Mouse (Mus musculus) thymus, adult 2 months (tissue): ENCODE results near the gene Slc30a7. TPM values are rescaled to one million over a fixed set of nuclear protein-coding genes. Genes with fewer than 3 reads are reported as not detected.

Experiments
- DNase-seq: peaks from one replicate; pipeline ENCODE4 v3.0.0; 2021
- H3K27ac ChIP-seq: fragments of 200-500 bp; 2 replicates; pipeline ENCODE4 v1.5.1; 2012; ENCODE audit warnings: low read length, control low read depth; ENCODE audit not compliant: control insufficient read depth, insufficient read depth
- H3K27me3 ChIP-seq: fragments of 200-500 bp; 2 replicates; pipeline ENCODE4 v1.6.1; 2012; ENCODE audit warnings: mild to moderate bottlenecking, low read length, moderate library complexity, mixed read lengths; ENCODE audit not compliant: control insufficient read depth, insufficient read depth
- H3K36me3 ChIP-seq: fragments of 200-500 bp; 2 replicates; pipeline ENCODE4 v1.6.1; 2012; ENCODE audit warnings: mild to moderate bottlenecking, low read length, moderate library complexity; ENCODE audit not compliant: control insufficient read depth, insufficient read depth
- H3K4me1 ChIP-seq: fragments of 200-500 bp; replicated peaks from 2 replicates; pipeline ENCODE4 v1.6.1; 2012; ENCODE audit warnings: low read length; ENCODE audit not compliant: control insufficient read depth, insufficient read depth
- H3K4me3 ChIP-seq: fragments of 200-500 bp; 2 replicates; pipeline ENCODE4 v1.5.1; 2012; ENCODE audit warnings: mild to moderate bottlenecking, low read length, control low read depth, moderate library complexity; ENCODE audit not compliant: control insufficient read depth, insufficient read depth
- CTCF ChIP-seq: fragments of 200-500 bp; IDR thresholded peaks from 2 replicates; pipeline ENCODE4 v1.5.1; 2012; ENCODE audit warnings: mild to moderate bottlenecking, control low read depth, low read length, moderate library complexity, borderline replicate concordance; ENCODE audit not compliant: control insufficient read depth, poor library complexity, insufficient read depth; ENCODE audit errors: extremely low read depth
- POLR2A ChIP-seq: fragments of 200-500 bp; IDR thresholded peaks from 2 replicates; pipeline ENCODE4 v1.6.1; 2012; ENCODE audit warnings: mild to moderate bottlenecking, low read length, control low read depth, moderate library complexity; ENCODE audit not compliant: control insufficient read depth, poor library complexity, insufficient read depth; ENCODE audit errors: extremely low read depth
- WGBS: fragments of 180-500 bp; shearing (Covaris S2); methylation state at CpG from one replicate; pipeline ENCODE4 v1.1.7; 2018; 5-methylcytosine and 5-hydroxymethylcytosine counted together
- polyA plus RNA-seq: library from polyadenylated mRNA; depleted of rRNA; stranded (reverse); fragments of >200 nt; gene quantifications from 2 replicates; pipeline ENCODE4 v1.2.3, GENCODE M21; 2012; rRNA removed

Slc30a7 gene
- 15.9 and 18.1 TPM in 2 replicates for polyA plus RNA-seq

DNA sequence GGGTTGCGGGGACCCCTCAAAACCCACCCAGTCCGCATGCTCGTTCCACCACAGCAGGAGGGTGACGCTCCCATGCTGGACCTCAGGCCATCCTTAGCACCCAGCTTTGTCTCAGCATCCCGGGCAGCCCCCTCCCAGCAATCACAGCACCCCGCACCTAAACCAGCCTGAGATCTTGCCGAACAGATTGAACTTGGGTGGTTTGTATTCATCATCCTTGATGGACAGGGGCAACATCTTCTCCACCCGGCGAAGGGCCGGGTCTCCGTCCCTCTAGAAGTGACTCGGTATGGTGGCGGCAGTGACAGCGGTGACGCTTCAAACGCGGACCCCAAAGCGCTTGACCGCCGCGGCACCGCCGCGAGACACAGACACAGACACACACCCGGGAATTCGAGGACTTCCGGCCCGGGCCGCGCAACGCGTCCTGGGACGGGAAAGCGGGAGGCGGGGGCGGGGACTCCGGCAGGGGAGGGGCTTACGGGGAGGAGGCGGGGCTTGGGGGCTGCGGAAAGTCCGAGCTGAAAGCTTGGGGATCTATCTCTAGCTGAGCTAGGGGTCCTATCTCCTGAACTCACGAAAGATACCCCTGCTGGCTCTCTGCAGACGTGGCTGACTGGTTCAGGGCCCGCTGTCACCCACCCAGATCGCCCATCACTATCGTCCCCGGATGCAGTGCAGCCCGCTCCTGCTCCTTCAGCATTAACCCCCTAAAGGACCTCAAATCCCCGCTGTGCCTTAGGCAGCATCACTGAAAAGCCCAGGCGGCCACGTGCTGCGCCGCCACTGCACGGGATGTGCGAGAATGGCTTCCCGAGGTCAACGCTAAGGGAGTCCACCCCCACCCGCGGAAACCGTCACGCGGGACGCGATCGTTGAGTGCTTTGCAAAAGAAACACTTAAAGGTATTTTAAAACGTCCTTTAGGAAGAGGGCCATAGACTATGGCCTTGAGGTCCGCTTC lies at the start of gene Slc30a7, which contains the start of gene Extl2:
Gene Slc30a7 (minus strand): TSS at position 429 of the 963 bp plus-strand sequence.
Gene Extl2 (plus strand): TSS at position 485 of the 963 bp plus-strand sequence.
- Histone ChIP-seq H3K36me3 (no peaks in the 10 kb centered on the region), H3K4me3 (peak within 1 kb of the TSS; percentile 95), H3K27me3 (no peaks in the 10 kb centered on the region), H3K27ac (peak within 1 kb of the TSS; percentile 48), H3K4me1 (peaks cover 2% of the 10 kb centered on the region; the same call in 1 of the 2 replicates)
- WGBS: under 1% methylated on average over 67 of the region's 67 CpGs
- TF ChIP-seq POLR2A: peak; percentile 45
- no peak for TF ChIP-seq CTCF
- DNase-seq: peak; percentile 78

DNA sequence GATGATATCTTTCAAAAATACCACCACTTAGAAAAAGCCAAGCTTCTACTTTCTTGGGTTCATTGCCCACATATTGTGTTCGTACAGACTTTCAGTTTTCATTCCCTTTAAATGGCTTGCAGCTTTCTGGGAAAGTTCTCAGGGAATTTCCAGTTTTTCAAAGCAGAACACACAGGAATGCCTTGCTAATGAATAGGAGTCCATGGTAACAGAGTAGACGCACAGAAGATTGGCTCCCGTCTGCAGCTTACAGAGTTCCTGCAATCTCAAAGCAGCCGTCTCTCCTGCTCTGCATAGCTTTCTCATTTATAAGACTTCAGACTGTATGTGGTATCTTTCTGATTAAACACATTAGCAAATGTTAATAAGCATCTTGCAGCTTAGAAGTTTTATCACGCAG lies 39.8 kb upstream of the Slc30a7 start:
- Histone ChIP-seq H3K27ac (no peak overlapping the region), H3K36me3 (no peaks in the 10 kb centered on the region), H3K4me3 (no peak overlapping the region), H3K4me1 (no peaks in the 10 kb centered on the region), H3K27me3 (no peaks in the 10 kb centered on the region)
- TF ChIP-seq CTCF (no peak), POLR2A (no peak)
- no peak for DNase-seq
- WGBS: 90% methylated on average over 5 of the region's 5 CpGs

DNA sequence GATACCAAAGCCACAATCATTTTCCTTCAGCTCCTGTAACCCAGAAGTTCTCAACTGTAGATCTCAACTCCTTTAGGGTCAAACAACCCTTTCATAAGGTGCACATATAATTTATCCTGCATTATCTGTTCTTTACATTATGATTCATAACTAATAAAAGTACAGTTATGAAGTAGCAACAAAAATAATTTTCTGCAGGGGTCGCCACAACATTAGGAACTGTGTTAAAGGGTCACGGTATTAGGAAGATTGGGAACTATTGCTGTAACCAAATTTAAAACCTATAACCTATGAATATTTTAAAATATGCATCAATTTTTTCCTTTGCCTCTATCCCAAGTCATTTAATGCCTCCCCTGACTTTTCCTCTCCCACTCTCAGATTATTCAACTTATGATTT lies 38.8 kb upstream of the Slc30a7 start:
- no peaks in the 10 kb centered on the region for H3K36me3 ChIP-seq
- no peak for TF ChIP-seq POLR2A
- no peak for TF ChIP-seq CTCF
- no peak for DNase-seq
- no peak overlapping the region for H3K27ac ChIP-seq
- H3K4me1 ChIP-seq: no peaks in the 10 kb centered on the region
- H3K4me3 ChIP-seq: no peak overlapping the region
- no peaks in the 10 kb centered on the region for H3K27me3 ChIP-seq
- 75% methylated on average over 2 of the region's 2 CpGs for WGBS

DNA sequence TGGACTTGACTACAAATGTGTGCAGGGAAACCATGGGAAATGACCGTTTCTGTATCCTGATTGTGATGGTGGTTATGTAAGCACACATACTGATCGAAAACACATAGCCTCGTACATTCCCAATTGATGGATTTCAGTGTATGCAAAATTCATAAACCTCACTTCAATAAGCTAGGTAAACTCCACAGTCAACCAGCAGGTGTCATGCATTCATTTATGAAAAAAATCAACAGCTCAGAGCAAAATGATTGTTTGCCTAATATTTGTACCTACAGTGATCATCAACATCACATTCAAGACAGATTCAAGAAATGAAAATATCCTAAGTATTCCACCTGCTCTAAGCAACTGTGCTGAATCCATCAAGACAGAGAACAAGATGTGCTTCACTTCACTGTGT lies 33.6 kb upstream of the Slc30a7 start:
- no peak overlapping the region for H3K4me3 ChIP-seq
- no peaks in the 10 kb centered on the region for H3K4me1 ChIP-seq
- TF ChIP-seq POLR2A (no peak), CTCF (no peak)
- DNase-seq: no peak
- 84% methylated on average over 3 of the region's 3 CpGs for WGBS
- H3K27ac ChIP-seq: no peak overlapping the region
- no peaks in the 10 kb centered on the region for H3K27me3 ChIP-seq
- no peaks in the 10 kb centered on the region for H3K36me3 ChIP-seq

DNA sequence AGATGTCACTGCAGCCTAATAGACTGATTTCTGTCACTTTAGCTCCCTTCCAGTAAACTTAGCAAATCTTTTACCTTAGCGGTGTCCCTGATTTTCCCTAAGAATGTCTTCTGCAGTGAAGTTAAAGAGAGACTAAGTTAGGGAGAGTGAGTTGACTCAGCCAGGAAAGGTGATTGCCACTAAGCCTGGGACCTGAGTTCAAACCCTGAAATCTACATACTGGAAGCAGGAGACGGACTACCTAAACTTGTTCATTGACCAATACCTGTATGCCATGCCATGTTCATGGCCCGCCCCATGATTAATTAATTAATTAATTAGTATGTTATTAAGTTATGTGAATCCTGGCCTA lies 26.6 kb upstream of the Slc30a7 start:
- TF ChIP-seq POLR2A (no peak), CTCF (no peak)
- H3K36me3 ChIP-seq: no peaks in the 10 kb centered on the region
- no peaks in the 10 kb centered on the region for H3K27me3 ChIP-seq
- H3K4me3 ChIP-seq: no peak overlapping the region
- WGBS: 64% methylated on average over 3 of the region's 3 CpGs
- DNase-seq: no peak
- peaks cover 4% of the 10 kb centered on the region for H3K4me1 ChIP-seq
- H3K27ac ChIP-seq: no peak overlapping the region

DNA sequence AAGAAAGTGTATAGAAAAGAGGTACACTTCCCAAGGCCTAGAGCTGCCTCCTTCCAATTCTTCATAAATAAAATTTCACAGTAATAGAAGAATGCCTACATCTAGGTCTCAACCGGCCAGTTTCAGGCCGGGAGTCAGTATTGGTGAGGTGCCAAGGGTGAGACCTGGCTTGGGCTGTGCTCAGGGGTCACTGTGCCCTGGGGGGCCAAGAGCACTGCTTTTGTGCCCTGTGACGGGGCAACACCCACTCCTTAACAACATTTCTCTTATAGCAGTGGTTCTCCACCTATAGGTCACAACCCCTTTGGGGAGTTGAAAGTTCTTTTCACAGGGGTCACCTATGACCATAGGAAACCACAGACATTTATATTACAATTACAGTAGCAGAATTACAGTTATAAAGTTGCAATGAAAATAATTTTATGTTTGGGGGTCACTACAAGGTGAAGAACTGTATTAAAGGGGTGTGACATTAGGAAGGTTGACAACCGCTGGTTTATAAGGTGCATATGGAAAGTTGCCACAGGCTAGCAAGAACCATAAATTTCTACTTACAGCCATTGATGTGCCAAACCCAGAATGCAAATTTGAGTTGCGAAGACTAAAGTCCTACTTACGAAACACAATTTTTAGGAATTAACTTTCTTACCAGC lies 26.1 kb upstream of the Slc30a7 start:
- no peak for DNase-seq
- no peaks in the 10 kb centered on the region for H3K36me3 ChIP-seq
- no peak for TF ChIP-seq POLR2A
- no peak for TF ChIP-seq CTCF
- H3K4me1 ChIP-seq: peaks cover 4% of the 10 kb centered on the region
- no peak overlapping the region for H3K27ac ChIP-seq
- 66% methylated on average over 6 of the region's 6 CpGs for WGBS
- H3K4me3 ChIP-seq: no peak overlapping the region
- H3K27me3 ChIP-seq: no peaks in the 10 kb centered on the region
